Mouse (Mus musculus): ENCODE data around the gene Zfp84. TPM values are rescaled to one million over a fixed set of nuclear protein-coding genes. Genes with fewer than 3 reads are reported as not detected.

The Zfp84 gene
- polyA plus RNA-seq, 1 experiment: 8.6 TPM

- H3K4me1 ChIP-seq (replicated peaks; ENCODE audit: control insufficient read depth, insufficient read depth, low read length): no peaks in the 10 kb centered on the region
- H3K27me3 ChIP-seq (ENCODE audit: control insufficient read depth, insufficient read depth, low read length): no peaks in the 10 kb centered on the region
- TF ChIP-seq POLR2A (IDR thresholded peaks at IDR 0.05; ENCODE audit: control insufficient read depth, extremely low read depth, insufficient read depth, low read length, poor library complexity) (no peak), CTCF (IDR thresholded peaks at IDR 0.05; ENCODE audit: borderline replicate concordance, control insufficient read depth, extremely low read depth, insufficient read depth, low read length, poor library complexity) (no peak)
- WGBS: 95% methylated on average over 10 of the region's 10 CpGs
- no peak overlapping the region for H3K27ac ChIP-seq (ENCODE audit: control insufficient read depth, insufficient read depth, low read length)
- DNase-seq: no peak
- peaks cover 63% of the 10 kb centered on the region for H3K36me3 ChIP-seq (ENCODE audit: control insufficient read depth, insufficient read depth, low read length)
- H3K4me3 ChIP-seq (ENCODE audit: control insufficient read depth, insufficient read depth, low read length): no peak overlapping the region
Measured at GRCm38 (mm10) chr7:29777372-29777771, 9.0 kb downstream of the Zfp84 start.

- 1% methylated on average over 45 of the region's 45 CpGs for WGBS
- peak within 1 kb of the TSS; percentile 61 for H3K4me3 ChIP-seq (ENCODE audit: control insufficient read depth, insufficient read depth, low read length)
- peak; percentile 68 for DNase-seq
- peak; percentile 5; the same call in 1 of the 2 replicates for TF ChIP-seq CTCF (IDR thresholded peaks at IDR 0.05; ENCODE audit: borderline replicate concordance, control insufficient read depth, extremely low read depth, insufficient read depth, low read length, poor library complexity)
- no peak for TF ChIP-seq POLR2A (IDR thresholded peaks at IDR 0.05; ENCODE audit: control insufficient read depth, extremely low read depth, insufficient read depth, low read length, poor library complexity)
- H3K27me3 ChIP-seq (ENCODE audit: control insufficient read depth, insufficient read depth, low read length): no peaks in the 10 kb centered on the region
- H3K27ac ChIP-seq (ENCODE audit: control insufficient read depth, insufficient read depth, low read length): no peak within 1 kb of the TSS
- H3K4me1 ChIP-seq (replicated peaks; ENCODE audit: control insufficient read depth, insufficient read depth, low read length): peaks cover 4% of the 10 kb centered on the region
- H3K36me3 ChIP-seq (ENCODE audit: control insufficient read depth, insufficient read depth, low read length): peaks cover 1% of the 10 kb centered on the region; the same call in 1 of the 2 replicates
Measured at GRCm38 (mm10) chr7:29783871-29784551, 15.7 kb downstream of the Zfp84 start, which contains the start of gene Zfp30. Gene Zfp30 (plus strand): TSS chr7:29783998.

GRCm38 (mm10) chr7:29785023-29785422, 16.7 kb downstream of the Zfp84 start:
- TF ChIP-seq POLR2A (IDR thresholded peaks at IDR 0.05; ENCODE audit: control insufficient read depth, extremely low read depth, insufficient read depth, low read length, poor library complexity) (no peak), CTCF (IDR thresholded peaks at IDR 0.05; ENCODE audit: borderline replicate concordance, control insufficient read depth, extremely low read depth, insufficient read depth, low read length, poor library complexity) (no peak)
- no peak for DNase-seq
- H3K36me3 ChIP-seq (ENCODE audit: control insufficient read depth, insufficient read depth, low read length): no peaks in the 10 kb centered on the region
- no peak overlapping the region for H3K27ac ChIP-seq (ENCODE audit: control insufficient read depth, insufficient read depth, low read length)
- H3K4me3 ChIP-seq (ENCODE audit: control insufficient read depth, insufficient read depth, low read length): no peak overlapping the region
- H3K27me3 ChIP-seq (ENCODE audit: control insufficient read depth, insufficient read depth, low read length): no peaks in the 10 kb centered on the region
- WGBS: 81% methylated on average over 8 of the region's 8 CpGs
- H3K4me1 ChIP-seq (replicated peaks; ENCODE audit: control insufficient read depth, insufficient read depth, low read length): peaks cover 4% of the 10 kb centered on the region

- TF ChIP-seq CTCF (IDR thresholded peaks at IDR 0.05; ENCODE audit: borderline replicate concordance, control insufficient read depth, extremely low read depth, insufficient read depth, low read length, poor library complexity) (no peak), POLR2A (IDR thresholded peaks at IDR 0.05; ENCODE audit: control insufficient read depth, extremely low read depth, insufficient read depth, low read length, poor library complexity) (no peak)
- Histone ChIP-seq H3K27ac (ENCODE audit: control insufficient read depth, insufficient read depth, low read length) (no peak overlapping the region), H3K4me1 (replicated peaks; ENCODE audit: control insufficient read depth, insufficient read depth, low read length) (peaks cover 4% of the 10 kb centered on the region), H3K27me3 (ENCODE audit: control insufficient read depth, insufficient read depth, low read length) (no peaks in the 10 kb centered on the region), H3K36me3 (ENCODE audit: control insufficient read depth, insufficient read depth, low read length) (no peaks in the 10 kb centered on the region), H3K4me3 (ENCODE audit: control insufficient read depth, insufficient read depth, low read length) (no peak overlapping the region)
- 93% methylated on average over 5 of the region's 5 CpGs for WGBS
- DNase-seq: no peak
Measured at GRCm38 (mm10) chr7:29785888-29786287, 17.5 kb downstream of the Zfp84 start.

- no peaks in the 10 kb centered on the region for H3K36me3 ChIP-seq (ENCODE audit: control insufficient read depth, insufficient read depth, low read length)
- H3K27me3 ChIP-seq (ENCODE audit: control insufficient read depth, insufficient read depth, low read length): no peaks in the 10 kb centered on the region
- 70% methylated on average over 27 of the region's 27 CpGs for WGBS
Measured at GRCm38 (mm10) chr7:29792906-29793305, 24.6 kb downstream of the Zfp84 start.

GRCm38 (mm10) chr7:29807046-29807445, 38.7 kb downstream of the Zfp84 start:
- no peak for DNase-seq

More at GRCm38 (mm10) chr7:29792906-29793305, 24.6 kb downstream of the Zfp84 start:
- DNase-seq: no peak
- Histone ChIP-seq H3K27ac (ENCODE audit: control insufficient read depth, insufficient read depth, low read length) (no peak overlapping the region), H3K4me3 (ENCODE audit: control insufficient read depth, insufficient read depth, low read length) (no peak overlapping the region), H3K4me1 (replicated peaks; ENCODE audit: control insufficient read depth, insufficient read depth, low read length) (peaks cover 3% of the 10 kb centered on the region; the same call in 1 of the 2 replicates)
- TF ChIP-seq POLR2A (IDR thresholded peaks at IDR 0.05; ENCODE audit: control insufficient read depth, extremely low read depth, insufficient read depth, low read length, poor library complexity): no peak
- TF ChIP-seq CTCF (IDR thresholded peaks at IDR 0.05; ENCODE audit: borderline replicate concordance, control insufficient read depth, extremely low read depth, insufficient read depth, low read length, poor library complexity): no peak

More at GRCm38 (mm10) chr7:29807046-29807445, 38.7 kb downstream of the Zfp84 start:
- Histone ChIP-seq H3K4me1 (replicated peaks; ENCODE audit: control insufficient read depth, insufficient read depth, low read length) (no peaks in the 10 kb centered on the region), H3K36me3 (ENCODE audit: control insufficient read depth, insufficient read depth, low read length) (no peaks in the 10 kb centered on the region), H3K27me3 (ENCODE audit: control insufficient read depth, insufficient read depth, low read length) (no peaks in the 10 kb centered on the region), H3K27ac (ENCODE audit: control insufficient read depth, insufficient read depth, low read length) (no peak overlapping the region), H3K4me3 (ENCODE audit: control insufficient read depth, insufficient read depth, low read length) (no peak overlapping the region)
- TF ChIP-seq POLR2A (IDR thresholded peaks at IDR 0.05; ENCODE audit: control insufficient read depth, extremely low read depth, insufficient read depth, low read length, poor library complexity) (no peak), CTCF (IDR thresholded peaks at IDR 0.05; ENCODE audit: borderline replicate concordance, control insufficient read depth, extremely low read depth, insufficient read depth, low read length, poor library complexity) (no peak)
- 91% methylated on average over 5 of the region's 5 CpGs for WGBS
